ENCODE assay signal across 19 mouse cellular contexts in the genomic region with DNA sequence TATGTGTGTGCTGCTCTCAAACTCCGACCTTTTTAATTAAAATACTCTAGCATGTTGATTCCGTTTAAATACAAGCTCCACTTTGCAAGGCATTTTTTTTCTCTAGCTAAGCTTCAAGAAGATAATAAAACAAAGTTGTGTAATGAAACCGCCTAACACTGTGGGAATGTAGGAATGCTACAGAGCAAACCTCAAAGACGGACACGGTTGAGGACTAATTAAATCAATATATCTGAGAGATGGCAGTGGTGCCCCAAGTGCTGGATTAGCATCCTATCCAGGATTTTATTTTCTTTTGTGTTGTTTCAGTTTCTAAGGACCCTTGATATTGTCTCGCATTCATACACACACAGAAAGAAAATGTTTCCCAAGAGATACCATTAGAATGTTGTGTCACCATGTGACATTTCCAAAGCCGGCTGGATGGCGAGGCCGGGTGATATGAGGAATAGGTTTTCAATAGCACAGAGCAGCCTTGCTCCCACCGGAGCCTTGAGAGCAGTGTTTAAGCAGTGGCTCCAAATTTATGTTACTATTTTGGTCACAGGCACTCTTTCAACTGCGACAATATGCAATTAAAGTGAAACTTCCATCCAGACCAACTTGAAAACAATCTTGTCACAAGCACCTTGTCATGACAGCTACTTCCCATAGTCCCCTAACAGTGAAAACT. TPM values are rescaled to one million over a fixed set of nuclear protein-coding genes. Genes with fewer than 3 reads are reported as not detected.
DNase-seq lines count a peak whose midpoint lies in the region; ATAC-seq and TF ChIP-seq lines count a peak whose summit lies in the region.
"Had no signal": no experiment of that assay in that cellular context is flagged by ENCODE, and none has a peak within 500 bp of the region (broad histone marks: within the 10 kb centered on the region; RNA-seq: fewer than 3 reads in every experiment).

No protein-coding gene starts in this region.

- H3K9me3 ChIP-seq in heart, embryonic 10.5 days: no peaks in the 10 kb centered on the region
- no peaks in the 10 kb centered on the region for H3K9me3 ChIP-seq in hindbrain, embryonic 12.5 days (replicated peaks)
- H3K9me3 ChIP-seq in hindbrain, embryonic 14.5 days (ENCODE audit: control insufficient read depth, low read length): no peaks in the 10 kb centered on the region
- no peaks in the 10 kb centered on the region for H3K9me3 ChIP-seq in heart, postnatal 0 days (replicated peaks; ENCODE audit: control insufficient read depth, low read length)
- H3K9me3 ChIP-seq in midbrain, embryonic 13.5 days: no peaks in the 10 kb centered on the region
- H3K9me3 ChIP-seq in liver, embryonic 11.5 days (ENCODE audit: control insufficient read depth, low read length): no peaks in the 10 kb centered on the region
- H3K9me3 ChIP-seq: embryonic facial prominence, embryonic 12.5 days; forebrain, embryonic 15.5 days; intestine, embryonic 15.5 days; kidney, embryonic 15.5 days; limb, embryonic 10.5 days; liver, embryonic 12.5 days; stomach, embryonic 15.5 days had no signal

- no peak for TF ChIP-seq CTCF in heart, postnatal 0 days (IDR thresholded peaks at IDR 0.05; ENCODE audit: low read depth)

- H3K36me3 ChIP-seq in heart, embryonic 10.5 days: no peaks in the 10 kb centered on the region
- H3K36me3 ChIP-seq in hindbrain, embryonic 12.5 days: no peaks in the 10 kb centered on the region
- H3K36me3 ChIP-seq in hindbrain, embryonic 14.5 days (replicated peaks; ENCODE audit: control insufficient read depth, insufficient read depth): no peaks in the 10 kb centered on the region
- H3K36me3 ChIP-seq in heart, postnatal 0 days (replicated peaks; ENCODE audit: control insufficient read depth, insufficient read depth, low read length): no peaks in the 10 kb centered on the region
- H3K36me3 ChIP-seq in midbrain, embryonic 13.5 days: no peaks in the 10 kb centered on the region
- H3K36me3 ChIP-seq in liver, embryonic 11.5 days (ENCODE audit: control insufficient read depth, insufficient read depth, low read length): no peaks in the 10 kb centered on the region
- H3K36me3 ChIP-seq: embryonic facial prominence, embryonic 12.5 days; forebrain, embryonic 15.5 days; intestine, embryonic 15.5 days; kidney, embryonic 15.5 days; limb, embryonic 10.5 days; liver, embryonic 12.5 days; stomach, embryonic 15.5 days had no signal

- H3K9ac ChIP-seq in hindbrain, embryonic 12.5 days: no peak overlapping the region
- H3K9ac ChIP-seq in hindbrain, embryonic 14.5 days: no peak overlapping the region
- no peak overlapping the region for H3K9ac ChIP-seq in heart, postnatal 0 days (replicated peaks; ENCODE audit: low read depth, low read length)
- no peak overlapping the region for H3K9ac ChIP-seq in midbrain, embryonic 13.5 days (replicated peaks)
- H3K9ac ChIP-seq in liver, embryonic 11.5 days (ENCODE audit: low read depth, low read length): no peak overlapping the region
- H3K9ac ChIP-seq: embryonic facial prominence, embryonic 12.5 days; forebrain, embryonic 15.5 days; intestine, embryonic 15.5 days; kidney, embryonic 15.5 days; liver, embryonic 12.5 days; stomach, embryonic 15.5 days had no signal

- H3K27me3 ChIP-seq in heart, embryonic 10.5 days (ENCODE audit: insufficient read depth, poor library complexity, severe bottlenecking): no peaks in the 10 kb centered on the region
- no peaks in the 10 kb centered on the region for H3K27me3 ChIP-seq in hindbrain, embryonic 12.5 days
- H3K27me3 ChIP-seq in hindbrain, embryonic 14.5 days (ENCODE audit: control insufficient read depth, insufficient read depth, low read length): no peaks in the 10 kb centered on the region
- H3K27me3 ChIP-seq in heart, postnatal 0 days (ENCODE audit: control insufficient read depth, insufficient read depth, low read length): no peaks in the 10 kb centered on the region
- H3K27me3 ChIP-seq in midbrain, embryonic 13.5 days: no peaks in the 10 kb centered on the region
- H3K27me3 ChIP-seq in liver, embryonic 11.5 days (replicated peaks; ENCODE audit: control insufficient read depth, insufficient read depth, low read length): no peaks in the 10 kb centered on the region
- H3K27me3 ChIP-seq: embryonic facial prominence, embryonic 12.5 days; forebrain, embryonic 15.5 days; intestine, embryonic 15.5 days; kidney, embryonic 15.5 days; liver, embryonic 12.5 days; stomach, embryonic 15.5 days had no signal

- DNase-seq in heart, embryonic 10.5 days (ENCODE audit: low spot score): no peak
- DNase-seq in heart, postnatal 36 days: no peak
- DNase-seq in hindbrain, embryonic 14.5 days (ENCODE audit: low spot score): no peak
- peak; percentile 28 for DNase-seq in heart, postnatal 0 days (ENCODE audit: low spot score)
- DNase-seq in liver, embryonic 11.5 days (ENCODE audit: low spot score): no peak
- DNase-seq: adrenal gland, postnatal 36 days; B cell, adult 2 months; cerebellum, adult 2 months; lung, postnatal 14 days; thymus, adult 2 months had no signal

- H3K4me1 ChIP-seq in heart, embryonic 10.5 days: no peaks in the 10 kb centered on the region
- H3K4me1 ChIP-seq in hindbrain, embryonic 12.5 days: no peaks in the 10 kb centered on the region
- peaks cover 4% of the 10 kb centered on the region; the same call in 1 of the 2 replicates for H3K4me1 ChIP-seq in hindbrain, embryonic 14.5 days (replicated peaks; ENCODE audit: control insufficient read depth, insufficient read depth, low read length)
- H3K4me1 ChIP-seq in heart, postnatal 0 days (ENCODE audit: control insufficient read depth, insufficient read depth): no peaks in the 10 kb centered on the region
- peaks cover 11% of the 10 kb centered on the region for H3K4me1 ChIP-seq in midbrain, embryonic 13.5 days (replicated peaks)
- no peaks in the 10 kb centered on the region for H3K4me1 ChIP-seq in liver, embryonic 11.5 days (replicated peaks; ENCODE audit: control insufficient read depth, insufficient read depth, low read length)
- H3K4me1 ChIP-seq: forebrain, embryonic 15.5 days; intestine, embryonic 15.5 days; kidney, embryonic 15.5 days; limb, embryonic 10.5 days; liver, embryonic 12.5 days; stomach, embryonic 15.5 days had no signal

- 62% methylated on average over 11 of the region's 11 CpGs for WGBS in heart, embryonic 10.5 days
- 68% methylated on average over 11 of the region's 11 CpGs for WGBS in hindbrain, embryonic 12.5 days
- 48% methylated on average over 11 of the region's 11 CpGs for WGBS in hindbrain, embryonic 14.5 days
- 37% methylated on average over 11 of the region's 11 CpGs for WGBS in heart, postnatal 0 days
- 36% methylated on average over 11 of the region's 11 CpGs for WGBS in midbrain, embryonic 13.5 days
- WGBS in liver, embryonic 11.5 days: 85% methylated on average over 11 of the region's 11 CpGs

- no peak overlapping the region for H3K4me2 ChIP-seq in hindbrain, embryonic 12.5 days (replicated peaks)
- H3K4me2 ChIP-seq in hindbrain, embryonic 14.5 days (replicated peaks): no peak overlapping the region
- peak overlapping the region; percentile 50 for H3K4me2 ChIP-seq in heart, postnatal 0 days (ENCODE audit: low read depth, low read length)
- no peak overlapping the region for H3K4me2 ChIP-seq in midbrain, embryonic 13.5 days (replicated peaks)
- H3K4me2 ChIP-seq in liver, embryonic 11.5 days: no peak overlapping the region
- H3K4me2 ChIP-seq: embryonic facial prominence, embryonic 12.5 days; forebrain, embryonic 15.5 days; intestine, embryonic 15.5 days; kidney, embryonic 15.5 days; liver, embryonic 12.5 days; stomach, embryonic 15.5 days had no signal

- 0 out of 2 replicates have a peak, but pooled peaks have one; percentile 46 for ATAC-seq in hindbrain, embryonic 12.5 days (ENCODE audit: low FRiP score)
- ATAC-seq in hindbrain, embryonic 14.5 days (ENCODE audit: low FRiP score): no peak
- ATAC-seq in heart, postnatal 0 days (ENCODE audit: insufficient read depth, low read depth): peak; percentile 49
- peak; percentile 64; the same call in 1 of the 2 replicates for ATAC-seq in midbrain, embryonic 13.5 days
- ATAC-seq in liver, embryonic 11.5 days (replicated peaks; ENCODE audit: low FRiP score): no peak
- ATAC-seq: forebrain, embryonic 15.5 days; intestine, embryonic 15.5 days; liver, embryonic 12.5 days had no signal

- H3K4me3 ChIP-seq in heart, embryonic 10.5 days: no peak overlapping the region
- H3K4me3 ChIP-seq in hindbrain, embryonic 12.5 days: no peak overlapping the region
- no peak overlapping the region for H3K4me3 ChIP-seq in hindbrain, embryonic 14.5 days (replicated peaks; ENCODE audit: low read length)
- peak overlapping the region; percentile 37 for H3K4me3 ChIP-seq in heart, postnatal 0 days (ENCODE audit: low read depth, low read length)
- no peak overlapping the region for H3K4me3 ChIP-seq in midbrain, embryonic 13.5 days (replicated peaks)
- H3K4me3 ChIP-seq in liver, embryonic 11.5 days (ENCODE audit: low read depth, low read length): no peak overlapping the region
- H3K4me3 ChIP-seq: embryonic facial prominence, embryonic 12.5 days; forebrain, embryonic 15.5 days; intestine, embryonic 15.5 days; kidney, embryonic 15.5 days; limb, embryonic 10.5 days; liver, embryonic 12.5 days; stomach, embryonic 15.5 days had no signal

- H3K27ac ChIP-seq in heart, embryonic 10.5 days: peak overlapping the region; percentile 29; the same call in 1 of the 2 replicates
- H3K27ac ChIP-seq in hindbrain, embryonic 12.5 days: no peak overlapping the region
- no peak overlapping the region for H3K27ac ChIP-seq in hindbrain, embryonic 14.5 days
- peak overlapping the region; percentile 50 for H3K27ac ChIP-seq in heart, postnatal 0 days (ENCODE audit: low read depth)
- no peak overlapping the region for H3K27ac ChIP-seq in midbrain, embryonic 13.5 days
- H3K27ac ChIP-seq in liver, embryonic 11.5 days (ENCODE audit: low read depth, low read length): no peak overlapping the region
- H3K27ac ChIP-seq: embryonic facial prominence, embryonic 12.5 days; forebrain, embryonic 15.5 days; intestine, embryonic 15.5 days; kidney, embryonic 15.5 days; limb, embryonic 10.5 days; liver, embryonic 12.5 days; stomach, embryonic 15.5 days had no signal

- TF ChIP-seq EP300 in heart, postnatal 0 days (IDR thresholded peaks at IDR 0.05; ENCODE audit: low read depth): no peak

- intact Hi-C loops in heart, postnatal 36 days (cut with DNase I): no loop called here

RNA-seq across cellular contexts. Expression of a gene that starts 26.3 kb away (rescaled TPM):
- polyA plus RNA-seq in heart, embryonic 10.5 days (2016; fragmentation: Nextera tagmentation; extraction: Ambion mirVana): 5.1 and 6.3 TPM in 2 replicates
- 1 to 10 TPM; 1.5 to 1.9 TPM for total RNA-seq in heart, postnatal 36 days (2021)
- 6.4 and 8.0 TPM in 2 replicates for polyA plus RNA-seq in hindbrain, embryonic 12.5 days (2016; fragmentation: Nextera tagmentation; extraction: Ambion mirVana)
- polyA plus RNA-seq in hindbrain, embryonic 14.5 days (2014; fragmentation: Nextera tagmentation; extraction: Ambion mirVana): 7.4 and 7.6 TPM in 2 replicates
- 1.7 and 5.7 TPM in 2 replicates for total RNA-seq in heart, postnatal 0 days (2014; rRNA removed; ENCODE audit: low replicate concordance)
- 2.2 and 2.6 TPM in 2 replicates for polyA plus RNA-seq in heart, postnatal 0 days (2015; fragmentation: Nextera tagmentation; extraction: Ambion mirVana)
- polyA plus RNA-seq in midbrain, embryonic 13.5 days (2015; fragmentation: Nextera tagmentation; extraction: Ambion mirVana): 7.4 and 7.8 TPM in 2 replicates
- 5.9 and 7.0 TPM in 2 replicates for polyA plus RNA-seq in liver, embryonic 11.5 days (2014; fragmentation: Nextera tagmentation; extraction: Ambion mirVana)

RNA-seq across cellular contexts. Expression of a gene that starts 28.5 kb away (rescaled TPM):
- 9.3 and 9.6 TPM in 2 replicates for polyA plus RNA-seq in heart, embryonic 10.5 days (2016; fragmentation: Nextera tagmentation; extraction: Ambion mirVana)
- 10 to 100 TPM; 17.7 to 19.2 TPM for total RNA-seq in heart, postnatal 36 days (2021)
- 23.8 and 24.8 TPM in 2 replicates for polyA plus RNA-seq in hindbrain, embryonic 12.5 days (2016; fragmentation: Nextera tagmentation; extraction: Ambion mirVana)
- 41.0 and 45.9 TPM in 2 replicates for polyA plus RNA-seq in hindbrain, embryonic 14.5 days (2014; fragmentation: Nextera tagmentation; extraction: Ambion mirVana)
- total RNA-seq in heart, postnatal 0 days (2014; rRNA removed; ENCODE audit: low replicate concordance): 21.3 and 23.1 TPM in 2 replicates
- 7.1 and 8.2 TPM in 2 replicates for polyA plus RNA-seq in heart, postnatal 0 days (2015; fragmentation: Nextera tagmentation; extraction: Ambion mirVana)
- polyA plus RNA-seq in midbrain, embryonic 13.5 days (2015; fragmentation: Nextera tagmentation; extraction: Ambion mirVana): 32.1 and 36.8 TPM in 2 replicates
- polyA plus RNA-seq in liver, embryonic 11.5 days (2014; fragmentation: Nextera tagmentation; extraction: Ambion mirVana): 9.7 and 12.2 TPM in 2 replicates

Comparison
In these comparisons a context has a peak if more than half of its experiments do, and no peak if none do; other contexts are left out.
1. ATAC-seq: peak in hindbrain, embryonic 12.5 days (single experiment), heart, postnatal 0 days (single experiment) and midbrain, embryonic 13.5 days (single experiment); none in hindbrain, embryonic 14.5 days (single experiment) and liver, embryonic 11.5 days (single experiment).
2. H3K27ac ChIP-seq: peak in heart, embryonic 10.5 days (single experiment) and heart, postnatal 0 days (single experiment); none in hindbrain, embryonic 12.5 days (single experiment), hindbrain, embryonic 14.5 days (single experiment), midbrain, embryonic 13.5 days (single experiment) and liver, embryonic 11.5 days (single experiment).